Mouse (Mus musculus) testis, adult 2 months (tissue): ENCODE results near the gene Man1c1. TPM values are rescaled to one million over a fixed set of nuclear protein-coding genes. Genes with fewer than 3 reads are reported as not detected.
A peak's percentile ranks its signal among the peaks of the same experiment; 100 is the strongest.

ENCODE experiments used
- H3K27ac ChIP-seq: fragments of 200-500 bp; 2 replicates; pipeline ENCODE4 v1.5.1; 2012; ENCODE audit warnings: low read depth, low read length; ENCODE audit not compliant: control insufficient read depth, insufficient read depth
- H3K27me3 ChIP-seq: fragments of 200-500 bp; 2 replicates; pipeline ENCODE4 v1.6.1; 2012; ENCODE audit warnings: mild to moderate bottlenecking, low read length, moderate library complexity; ENCODE audit not compliant: control insufficient read depth, insufficient read depth
- H3K36me3 ChIP-seq: fragments of 200-500 bp; 2 replicates; pipeline ENCODE4 v1.6.1; 2012; ENCODE audit warnings: mild to moderate bottlenecking, low read length; ENCODE audit not compliant: control insufficient read depth, insufficient read depth
- H3K4me1 ChIP-seq: fragments of 200-500 bp; 2 replicates; pipeline ENCODE4 v1.6.1; 2012; ENCODE audit warnings: low read length; ENCODE audit not compliant: control insufficient read depth, insufficient read depth
- H3K4me3 ChIP-seq: fragments of 200-500 bp; 2 replicates; pipeline ENCODE4 v1.5.1; 2012; ENCODE audit warnings: low read depth, mild to moderate bottlenecking, low read length, moderate library complexity, mixed read lengths; ENCODE audit not compliant: control insufficient read depth
- CTCF ChIP-seq: fragments of 200-500 bp; IDR thresholded peaks from 2 replicates; pipeline ENCODE4 v1.5.1; 2012; ENCODE audit warnings: low read depth, mild to moderate bottlenecking, inconsistent platforms, low read length, moderate library complexity; ENCODE audit not compliant: control insufficient read depth, insufficient read depth, insufficient replicate concordance
- POLR2A ChIP-seq: fragments of 200-500 bp; IDR thresholded peaks from 2 replicates; pipeline ENCODE4 v1.6.1; 2012; ENCODE audit warnings: low read depth, mild to moderate bottlenecking, inconsistent platforms, low read length, moderate library complexity; ENCODE audit not compliant: control insufficient read depth
- polyA plus RNA-seq: library from polyadenylated mRNA; depleted of rRNA; stranded (reverse); fragments of >200 nt; gene quantifications from 2 replicates; pipeline ENCODE4 v1.2.3, GENCODE M21; 2012

The Man1c1 gene
- polyA plus RNA-seq, 1 experiment = 0.95 TPM

- Histone ChIP-seq H3K27ac (no peak overlapping the region), H3K4me3 (no peak overlapping the region), H3K36me3 (no peaks in the 10 kb centered on the region), H3K27me3 (no peaks in the 10 kb centered on the region), H3K4me1 (peaks cover 10% of the 10 kb centered on the region)
- TF ChIP-seq CTCF (no peak), POLR2A (no peak)
Observed at GRCm38 (mm10) chr4:134683892-134684291, 20.2 kb downstream of the Man1c1 start.

- TF ChIP-seq CTCF (no peak), POLR2A (no peak)
- Histone ChIP-seq H3K36me3 (no peaks in the 10 kb centered on the region), H3K4me3 (no peak overlapping the region), H3K4me1 (peaks cover 9% of the 10 kb centered on the region), H3K27ac (no peak overlapping the region), H3K27me3 (no peaks in the 10 kb centered on the region)
Observed at GRCm38 (mm10) chr4:134683008-134683407, 21.1 kb downstream of the Man1c1 start.

DNA sequence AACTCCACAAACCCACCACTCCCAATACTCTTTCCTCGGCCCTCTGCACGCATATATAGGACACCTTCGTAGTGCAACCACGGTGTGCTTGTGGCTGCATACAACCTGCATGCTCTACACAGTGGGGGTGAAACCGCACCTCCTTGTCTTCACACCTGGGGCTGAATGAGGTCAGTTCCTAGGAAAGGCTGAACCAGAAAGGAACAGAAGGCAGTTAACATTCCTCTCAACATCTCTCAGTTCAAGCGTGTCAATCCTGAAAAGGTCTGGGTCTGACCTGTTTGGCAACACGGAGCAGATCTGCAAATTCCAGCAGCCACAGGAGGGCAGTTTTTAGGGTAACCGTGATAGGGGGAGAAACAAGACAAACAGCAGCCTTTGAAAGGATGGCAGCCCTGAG lies 21.7 kb downstream of the Man1c1 start:
- Histone ChIP-seq H3K4me3 (no peak overlapping the region), H3K4me1 (peaks cover 8% of the 10 kb centered on the region), H3K27ac (no peak overlapping the region), H3K27me3 (no peaks in the 10 kb centered on the region), H3K36me3 (no peaks in the 10 kb centered on the region)
- no peak for TF ChIP-seq POLR2A
- TF ChIP-seq CTCF = no peak

GRCm38 (mm10) chr4:134681819-134682218 lies 22.3 kb downstream of the Man1c1 start:
- TF ChIP-seq POLR2A = no peak
- TF ChIP-seq CTCF = peak; percentile 40; the same call in 1 of the 2 replicates
- H3K27ac ChIP-seq = no peak overlapping the region
- no peaks in the 10 kb centered on the region for H3K27me3 ChIP-seq
- peaks cover 8% of the 10 kb centered on the region for H3K4me1 ChIP-seq
- no peak overlapping the region for H3K4me3 ChIP-seq
- no peaks in the 10 kb centered on the region for H3K36me3 ChIP-seq

DNA sequence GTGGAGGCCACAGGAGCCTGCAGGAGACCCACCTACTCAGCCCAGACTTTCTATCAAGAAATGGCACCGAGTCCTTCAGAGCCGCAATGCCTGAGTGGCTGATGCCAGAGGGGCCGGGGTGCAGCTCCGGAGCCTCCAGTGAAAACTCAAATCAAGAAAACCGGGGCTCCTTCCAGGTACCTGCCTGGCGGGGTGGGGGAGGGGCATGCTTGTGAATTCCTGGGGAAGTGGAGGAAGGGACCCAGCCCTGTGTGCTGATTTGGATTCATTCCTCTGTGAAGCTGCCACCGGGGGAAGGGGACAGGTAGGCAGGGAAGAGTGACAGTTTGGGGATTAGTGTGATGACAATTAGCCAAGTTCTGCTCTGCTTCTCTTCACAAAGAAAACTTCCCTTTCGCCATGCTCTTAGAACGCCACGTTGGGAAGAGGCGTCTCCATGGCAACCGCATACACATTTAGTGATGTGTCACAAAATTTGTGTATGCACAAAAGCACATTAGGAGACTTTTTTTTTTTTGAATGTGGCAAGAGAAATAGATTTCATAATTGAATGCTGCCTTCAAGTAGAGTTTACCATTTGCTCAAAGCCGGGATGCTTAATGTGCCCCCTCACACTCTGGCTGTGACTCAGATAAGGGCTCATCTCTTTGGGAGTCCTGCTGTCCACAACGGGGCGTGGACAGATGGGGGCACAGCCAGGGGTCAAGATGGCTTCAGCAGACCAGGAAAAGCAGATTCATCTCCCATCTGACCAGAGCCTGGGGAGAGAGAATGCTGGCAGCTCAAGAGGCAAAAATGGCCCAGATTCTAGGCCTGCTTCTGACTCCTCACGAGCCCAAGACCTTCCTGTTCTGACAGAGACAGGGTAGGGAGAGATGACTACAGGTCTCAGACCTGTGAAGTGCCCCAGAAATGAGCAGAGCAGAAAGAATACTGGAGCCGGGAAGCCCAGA lies 26.3 kb downstream of the Man1c1 start:
- TF ChIP-seq CTCF = no peak
- no peak for TF ChIP-seq POLR2A
- Histone ChIP-seq H3K27me3 (no peaks in the 10 kb centered on the region), H3K4me1 (no peaks in the 10 kb centered on the region), H3K36me3 (no peaks in the 10 kb centered on the region), H3K4me3 (no peak overlapping the region), H3K27ac (no peak overlapping the region)

- H3K4me3 ChIP-seq = no peak overlapping the region
- H3K27me3 ChIP-seq = no peaks in the 10 kb centered on the region
- no peak overlapping the region for H3K27ac ChIP-seq
- H3K4me1 ChIP-seq = peaks cover 5% of the 10 kb centered on the region
- TF ChIP-seq POLR2A (no peak), CTCF (no peak)
- H3K36me3 ChIP-seq = no peaks in the 10 kb centered on the region
Observed at GRCm38 (mm10) chr4:134675800-134676199, 28.3 kb downstream of the Man1c1 start.

DNA sequence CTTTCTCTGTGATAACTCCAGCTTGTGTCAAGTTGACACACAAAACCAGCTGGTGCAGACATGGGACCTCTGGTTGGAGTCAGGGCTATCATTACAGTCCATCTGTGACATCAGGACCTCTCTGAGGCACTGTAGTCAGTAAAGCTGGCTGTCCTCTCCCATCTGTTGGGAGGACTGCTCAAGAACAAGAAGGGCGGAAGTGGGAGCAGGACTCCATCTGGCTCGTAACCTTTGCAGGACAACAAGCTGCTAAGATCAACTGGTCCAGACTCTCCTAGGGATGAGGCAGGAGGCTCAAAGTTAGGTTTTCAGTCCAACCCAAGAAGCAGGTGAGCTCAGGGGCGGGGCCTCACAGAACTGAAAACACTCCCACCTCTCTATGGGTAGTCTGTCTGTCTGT lies 29.1 kb downstream of the Man1c1 start:
- TF ChIP-seq POLR2A = no peak
- TF ChIP-seq CTCF = no peak
- H3K4me3 ChIP-seq = no peak overlapping the region
- H3K27me3 ChIP-seq = no peaks in the 10 kb centered on the region
- no peaks in the 10 kb centered on the region for H3K36me3 ChIP-seq
- H3K4me1 ChIP-seq = peaks cover 5% of the 10 kb centered on the region
- no peak overlapping the region for H3K27ac ChIP-seq
